Mouse (Mus musculus): Measurements from ENCODE around the gene Emc8.

The Emc8 gene

DNA sequence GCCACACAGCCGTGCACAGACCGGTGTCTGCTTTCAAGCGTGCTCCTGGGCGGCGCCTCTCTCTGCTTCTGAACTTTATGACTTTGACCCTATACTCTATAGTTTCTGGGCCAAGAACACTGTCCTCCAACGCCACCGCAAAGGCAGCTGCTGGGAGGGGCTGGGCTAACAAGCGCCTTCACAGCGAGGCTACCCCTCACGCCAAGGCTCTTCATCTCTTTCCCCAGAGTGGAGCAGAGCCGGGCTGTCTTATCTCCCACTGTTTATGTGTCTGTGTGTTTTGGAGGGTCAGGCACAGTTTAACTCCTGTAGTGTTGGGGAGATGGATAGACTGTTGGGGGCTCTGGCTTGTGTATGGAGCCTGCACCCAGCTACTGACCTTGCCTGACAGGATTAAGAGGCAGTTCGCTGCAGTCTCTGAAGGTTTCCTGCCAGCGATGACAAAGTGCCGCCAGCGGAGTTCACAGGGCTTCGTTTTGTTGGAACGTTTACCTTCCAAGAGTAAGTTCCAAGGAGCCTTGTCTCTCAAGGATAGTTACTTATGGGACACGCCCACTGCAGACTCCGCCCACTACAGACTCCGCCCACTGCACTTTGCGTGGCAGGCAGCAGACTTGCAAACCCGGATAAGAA lies 25.6 kb upstream of the Emc8 start:
- no peak for TF ChIP-seq GATA4 (IDR thresholded peaks at IDR 0.05; ENCODE audit: insufficient replicate concordance, low read length)

DNA sequence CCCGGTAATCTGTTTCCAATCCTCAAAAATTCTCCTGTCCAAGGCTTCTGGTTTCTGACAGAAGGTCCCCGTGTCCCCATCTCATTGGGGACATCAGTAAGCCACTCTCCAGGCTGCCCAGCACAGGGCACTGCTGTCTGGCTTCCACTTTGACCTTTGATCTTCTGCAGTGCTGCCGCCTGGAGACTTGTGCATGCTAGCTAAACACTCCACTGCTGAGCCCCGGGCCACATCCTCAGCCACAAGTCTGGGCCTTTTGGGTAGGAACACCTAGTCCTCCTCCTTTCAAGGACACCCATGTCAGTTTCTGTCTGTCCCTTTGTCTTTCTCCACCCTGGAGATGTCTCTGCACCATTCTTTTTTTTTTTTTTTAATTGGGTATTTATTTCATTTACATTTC lies 24.6 kb upstream of the Emc8 start:
- no peak for TF ChIP-seq GATA4 (IDR thresholded peaks at IDR 0.05; ENCODE audit: insufficient replicate concordance, low read length)

DNA sequence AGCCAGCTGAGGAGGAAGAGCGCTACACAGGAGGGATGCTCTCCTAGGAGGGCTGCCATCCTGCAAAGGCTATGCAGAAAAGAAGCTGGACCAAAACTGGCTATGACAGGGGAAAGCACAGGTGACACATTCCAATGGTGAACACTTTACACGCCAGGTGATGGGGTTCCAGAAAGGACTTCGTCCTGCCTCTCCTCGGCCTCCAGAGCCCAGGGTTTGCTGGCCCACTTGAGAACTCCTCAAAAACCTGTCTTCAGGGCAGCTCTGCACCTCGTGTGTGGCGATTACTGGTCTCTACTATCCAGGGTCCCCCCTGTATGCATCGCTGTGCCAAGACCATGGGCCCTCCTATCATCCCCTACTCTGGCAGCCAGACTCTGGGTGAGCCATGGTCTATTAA lies 20.1 kb upstream of the Emc8 start:
- TF ChIP-seq GATA4 (IDR thresholded peaks at IDR 0.05; ENCODE audit: insufficient replicate concordance, low read length), result no peak

DNA sequence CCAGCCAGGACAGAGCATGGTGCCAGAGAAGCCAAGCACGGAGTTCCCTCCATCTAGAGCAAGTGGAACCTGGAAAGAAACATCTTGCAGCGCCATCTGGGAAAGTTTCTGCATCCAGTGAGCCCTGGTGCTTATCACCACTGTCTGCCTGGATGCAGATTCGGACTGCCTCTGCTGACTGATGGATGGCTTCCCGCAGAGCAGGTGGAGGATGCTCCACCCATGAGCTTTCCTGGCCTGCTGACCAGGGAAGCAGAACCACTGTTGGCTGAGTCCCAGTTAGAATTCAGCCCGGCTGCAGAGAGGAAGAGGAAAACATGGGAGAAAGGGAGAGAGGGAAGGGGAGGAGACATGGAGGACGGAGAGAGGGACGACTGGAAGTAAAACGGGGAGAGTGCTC lies 19.4 kb upstream of the Emc8 start:
- TF ChIP-seq GATA4 (IDR thresholded peaks at IDR 0.05; ENCODE audit: insufficient replicate concordance, low read length), result no peak

DNA sequence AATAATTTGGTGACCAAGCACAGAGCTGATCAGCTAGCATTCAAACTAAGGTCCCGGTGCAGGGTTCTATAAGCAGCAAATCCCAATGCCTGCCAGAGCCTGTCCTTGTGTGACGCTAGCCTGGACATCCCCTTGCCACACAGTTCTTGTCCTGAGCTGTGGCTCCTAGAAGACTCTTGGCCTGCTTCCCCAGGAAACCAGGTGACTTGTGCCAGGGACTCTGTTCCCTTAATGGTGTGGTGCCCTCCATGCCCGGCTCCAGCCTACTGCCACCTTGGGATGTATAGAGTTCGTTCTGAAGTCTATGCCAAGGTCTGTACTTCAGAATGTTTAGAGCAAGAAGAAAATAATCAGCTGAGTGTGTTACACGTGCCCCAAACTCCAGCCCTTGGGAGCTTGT lies 18.2 kb upstream of the Emc8 start:
- no peak for TF ChIP-seq GATA4 (IDR thresholded peaks at IDR 0.05; ENCODE audit: insufficient replicate concordance, low read length)

DNA sequence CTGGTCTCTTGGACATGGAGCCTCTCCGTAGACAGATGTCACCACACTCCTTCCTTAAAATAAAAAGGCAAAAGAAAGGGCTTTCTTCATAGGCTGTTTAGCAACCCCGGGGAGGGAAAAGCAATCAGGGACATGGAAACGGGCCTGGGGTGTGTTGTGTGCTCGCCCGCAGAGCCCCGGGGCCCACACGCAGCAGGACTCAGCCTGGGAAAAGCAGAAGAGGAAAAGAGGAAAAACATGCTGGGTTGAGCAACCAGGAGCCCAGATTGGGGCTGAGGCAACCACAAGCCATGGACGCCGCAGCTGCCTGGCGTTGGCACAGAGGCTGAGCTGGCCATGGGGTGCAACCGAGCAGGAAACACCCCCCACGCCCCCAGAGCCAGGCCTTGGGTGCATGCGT lies 17.7 kb upstream of the Emc8 start:
- no peak for TF ChIP-seq GATA4 (IDR thresholded peaks at IDR 0.05; ENCODE audit: insufficient replicate concordance, low read length)

DNA sequence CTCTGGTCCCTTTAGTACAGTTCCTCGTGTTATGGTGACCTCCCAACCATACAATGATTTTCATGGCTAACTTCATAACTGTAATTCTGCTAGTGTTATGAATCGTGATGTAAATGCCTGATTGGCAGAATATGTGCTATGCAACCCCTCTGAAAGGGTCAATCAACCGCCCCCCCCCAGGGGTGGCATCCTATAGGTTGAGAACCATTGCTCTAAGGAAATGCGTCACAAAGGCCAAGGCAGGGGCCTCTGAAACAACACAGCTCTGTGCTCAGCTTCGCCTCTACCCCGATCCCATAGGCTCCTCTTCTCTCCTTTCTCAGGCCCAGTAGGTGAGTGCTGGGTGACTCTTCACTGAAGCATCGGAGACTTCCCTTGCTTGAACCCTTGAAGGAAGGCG lies 17.2 kb upstream of the Emc8 start:
- no peak for TF ChIP-seq GATA4 (IDR thresholded peaks at IDR 0.05; ENCODE audit: insufficient replicate concordance, low read length)

DNA sequence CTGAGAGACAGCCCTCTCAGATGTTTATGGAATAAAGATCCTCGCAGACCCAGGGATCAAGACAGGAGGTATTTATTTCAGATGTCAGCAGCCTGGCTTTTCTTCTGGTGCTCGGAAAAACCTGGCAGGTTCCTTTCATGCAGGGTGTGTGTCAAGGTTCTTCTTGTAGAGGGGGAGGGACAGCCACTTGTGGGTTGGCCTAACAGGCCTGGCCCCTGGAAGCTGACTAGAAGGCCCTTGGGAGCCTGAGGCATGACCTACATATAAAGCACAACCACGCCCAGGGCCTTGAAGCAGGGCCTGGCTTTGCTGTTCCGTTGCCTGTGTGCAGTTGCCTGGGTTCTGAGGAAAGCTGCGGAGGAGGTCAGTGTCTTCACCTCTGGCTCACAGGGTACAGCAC lies 16.7 kb upstream of the Emc8 start:
- TF ChIP-seq GATA4 (IDR thresholded peaks at IDR 0.05; ENCODE audit: insufficient replicate concordance, low read length), result no peak

DNA sequence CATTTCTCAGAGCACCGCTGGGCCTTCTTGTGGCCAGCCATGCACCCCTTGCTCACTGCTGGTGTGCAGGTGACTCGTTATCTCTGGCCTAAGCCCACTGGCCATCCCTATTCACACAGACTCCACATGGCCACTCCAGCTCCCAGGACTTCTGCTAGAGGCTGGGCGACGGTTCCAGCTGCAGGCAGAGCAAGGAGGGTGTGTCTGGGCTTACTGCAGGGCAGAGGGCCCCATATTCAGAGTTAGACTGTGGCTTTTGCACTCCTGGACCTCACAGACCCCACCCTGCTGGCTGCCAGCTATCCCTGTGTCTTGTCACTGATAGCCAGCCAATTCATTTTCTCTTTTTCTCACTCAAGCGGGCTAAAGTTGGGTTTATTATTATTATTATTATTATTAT lies 15.7 kb upstream of the Emc8 start:
- no peak for TF ChIP-seq GATA4 (IDR thresholded peaks at IDR 0.05; ENCODE audit: insufficient replicate concordance, low read length)

DNA sequence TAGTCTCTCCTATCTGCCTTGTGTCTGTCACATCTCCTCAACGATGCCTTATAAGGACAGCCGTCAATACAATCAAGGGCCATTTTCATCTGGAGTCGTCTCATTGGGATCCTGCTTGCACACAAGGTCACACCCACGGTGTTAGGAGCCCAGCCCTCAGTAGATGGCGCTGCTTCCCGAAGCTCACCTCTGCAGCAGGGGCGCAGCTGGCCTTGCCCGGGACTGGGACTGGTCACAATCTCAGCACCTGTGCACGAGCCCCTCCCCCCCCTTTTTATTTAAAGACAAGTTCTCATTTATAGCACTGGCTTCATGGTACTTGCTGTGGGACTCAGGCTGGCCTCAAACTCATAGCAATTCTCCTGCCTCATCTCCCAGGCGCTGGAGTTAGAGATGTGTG lies 15.2 kb upstream of the Emc8 start:
- TF ChIP-seq GATA4 (IDR thresholded peaks at IDR 0.05; ENCODE audit: insufficient replicate concordance, low read length), result no peak

DNA sequence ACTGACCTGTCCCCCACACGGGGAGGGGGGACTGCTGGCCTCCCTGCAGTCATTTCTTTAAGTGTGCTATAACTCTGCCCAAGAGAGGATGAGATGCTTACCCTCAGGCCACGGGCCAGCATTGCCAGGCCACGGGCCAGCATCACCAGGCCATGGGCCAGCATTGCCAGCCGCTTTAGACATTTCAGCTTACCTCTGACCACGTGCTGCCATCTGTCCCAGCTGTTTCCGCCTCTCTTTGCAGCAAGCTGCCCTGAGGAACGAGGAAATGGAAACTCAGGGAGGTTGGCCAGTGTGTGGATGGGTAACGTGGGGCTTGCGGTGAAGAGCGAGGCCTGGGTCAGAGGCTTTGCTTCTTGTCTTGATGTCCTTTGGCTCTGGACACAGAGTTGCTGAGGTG lies 12.7 kb upstream of the Emc8 start:
- no peak for TF ChIP-seq GATA4 (IDR thresholded peaks at IDR 0.05; ENCODE audit: insufficient replicate concordance, low read length)

DNA sequence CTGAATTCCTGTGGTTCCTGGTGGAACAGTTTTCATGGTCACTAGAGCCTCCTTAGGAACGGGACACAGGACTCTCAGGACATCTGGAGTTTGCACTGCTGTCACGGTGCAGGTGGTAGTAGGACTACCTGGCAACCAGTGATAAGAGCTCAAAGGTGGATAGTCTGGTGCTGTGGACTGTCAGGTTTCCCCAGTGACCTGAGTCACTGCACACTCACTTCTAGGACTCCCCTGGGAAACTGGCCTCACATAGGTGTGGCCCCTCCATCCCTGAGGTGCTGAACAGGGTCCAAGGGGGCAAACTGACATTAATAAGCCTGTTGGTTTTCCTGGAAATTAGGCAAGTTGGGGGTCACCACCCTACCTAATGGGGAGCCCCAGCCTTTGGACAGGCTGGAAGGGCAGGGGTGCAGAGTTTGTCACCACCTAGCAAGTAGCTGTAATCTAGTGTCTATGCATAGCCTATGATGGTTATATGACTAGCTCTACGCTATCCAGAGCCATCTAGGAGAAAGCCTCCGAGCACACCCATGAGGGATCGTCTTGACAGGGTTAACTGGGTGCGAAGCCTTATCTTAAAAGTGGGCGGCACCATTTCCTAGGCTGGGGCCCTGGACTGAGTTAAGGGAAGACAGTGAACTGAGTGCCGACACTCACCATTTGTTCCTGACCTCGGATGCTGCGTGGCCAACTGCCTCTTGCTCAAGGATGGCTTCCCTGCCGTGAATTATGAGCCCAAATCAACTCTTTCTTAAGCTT lies 11.4 kb upstream of the Emc8 start:
- TF ChIP-seq GATA4 (IDR thresholded peaks at IDR 0.05; ENCODE audit: insufficient replicate concordance, low read length), result no peak

DNA sequence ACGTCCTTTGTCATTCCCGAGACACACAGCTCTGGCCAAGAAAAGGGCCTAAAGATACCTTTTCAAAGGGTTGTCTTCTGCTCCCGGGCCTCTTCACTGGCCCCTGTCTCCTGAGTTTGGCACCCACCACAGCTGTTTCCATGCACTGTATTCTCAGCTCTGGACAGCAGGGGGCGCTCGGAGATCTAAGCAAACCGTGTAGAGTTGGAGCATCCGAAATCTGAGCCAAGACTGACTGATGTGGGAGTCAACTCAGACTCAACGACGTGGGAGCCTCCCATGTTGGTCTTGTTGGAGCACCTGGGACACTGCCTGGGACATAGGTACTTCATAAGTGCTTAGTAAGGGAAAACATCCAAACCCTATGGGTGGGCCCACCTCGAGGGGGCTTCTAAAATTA lies 10.1 kb upstream of the Emc8 start:
- no peak for TF ChIP-seq GATA4 (IDR thresholded peaks at IDR 0.05; ENCODE audit: insufficient replicate concordance, low read length)

DNA sequence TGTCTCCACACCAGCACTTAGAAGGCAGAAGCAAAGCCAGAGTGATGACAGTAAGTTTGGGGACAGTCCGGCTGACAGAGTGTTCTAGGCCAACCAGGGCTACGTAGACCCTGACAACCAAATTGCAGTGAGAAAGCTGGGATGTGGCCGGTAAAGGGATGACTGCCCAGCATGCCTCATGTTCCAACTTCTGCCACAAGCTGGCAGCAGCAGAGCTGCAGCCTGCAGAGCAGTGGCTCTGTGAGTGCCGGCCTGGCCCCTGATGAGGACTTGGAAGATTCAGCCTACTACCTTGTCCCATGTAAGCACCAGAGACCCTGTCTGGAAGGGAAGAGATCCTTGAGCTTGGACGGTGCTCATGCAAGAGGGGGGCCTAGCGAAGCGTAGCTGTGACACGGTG lies 7.3 kb upstream of the Emc8 start:
- no peak for TF ChIP-seq GATA4 (IDR thresholded peaks at IDR 0.05; ENCODE audit: insufficient replicate concordance, low read length)

DNA sequence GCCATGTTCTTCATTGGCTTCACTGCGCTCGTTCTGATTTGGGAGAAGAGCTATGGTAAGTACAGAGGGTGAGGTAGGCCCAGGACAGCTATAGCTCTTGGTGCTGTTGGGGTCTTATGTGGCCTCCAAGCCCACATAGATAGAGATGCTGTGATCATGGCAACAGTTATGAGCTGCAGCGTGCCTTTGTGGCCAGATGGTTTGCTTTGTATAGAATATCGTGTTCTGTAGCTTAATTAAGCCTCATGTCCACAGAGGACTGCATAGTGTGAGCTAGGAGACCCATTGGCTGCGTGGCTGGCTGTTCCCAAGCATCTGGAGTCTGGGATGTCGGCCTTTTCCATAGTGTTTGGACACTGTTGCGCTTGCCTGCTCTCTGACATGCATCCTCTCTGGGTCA lies 4.9 kb upstream of the Emc8 start:
- no peak for TF ChIP-seq GATA4 (IDR thresholded peaks at IDR 0.05; ENCODE audit: insufficient replicate concordance, low read length)

DNA sequence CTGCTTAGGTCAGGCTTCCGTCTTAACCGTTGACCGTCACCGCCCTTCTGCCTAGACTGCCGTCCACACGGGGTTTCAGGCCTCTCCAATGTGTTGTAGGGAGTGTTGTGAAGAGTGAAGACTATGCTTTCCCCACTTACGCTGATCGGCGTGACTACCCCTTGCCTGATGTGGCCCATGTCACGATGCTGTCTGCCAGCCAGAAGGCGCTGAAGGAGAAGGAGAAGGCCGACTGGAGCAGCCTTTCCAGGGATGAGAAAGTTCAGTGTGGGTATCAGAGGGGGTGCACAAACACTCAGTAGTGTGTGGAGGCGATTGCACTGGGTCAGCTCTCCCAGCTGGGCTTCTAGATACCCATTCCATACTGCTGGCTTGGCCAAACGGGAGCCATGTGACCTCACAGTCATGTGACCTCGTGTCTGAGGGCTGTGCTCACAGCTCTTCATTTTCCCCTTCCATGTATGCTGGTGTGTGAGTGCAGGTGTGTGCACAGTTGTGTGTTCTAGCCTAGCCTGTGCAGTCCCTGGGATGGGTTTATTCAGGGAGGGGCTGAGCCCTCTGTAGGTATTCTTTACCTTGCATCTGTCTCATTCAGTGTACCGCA lies 4.4 kb upstream of the Emc8 start:
- no peak for TF ChIP-seq GATA4 (IDR thresholded peaks at IDR 0.05; ENCODE audit: insufficient replicate concordance, low read length)

DNA sequence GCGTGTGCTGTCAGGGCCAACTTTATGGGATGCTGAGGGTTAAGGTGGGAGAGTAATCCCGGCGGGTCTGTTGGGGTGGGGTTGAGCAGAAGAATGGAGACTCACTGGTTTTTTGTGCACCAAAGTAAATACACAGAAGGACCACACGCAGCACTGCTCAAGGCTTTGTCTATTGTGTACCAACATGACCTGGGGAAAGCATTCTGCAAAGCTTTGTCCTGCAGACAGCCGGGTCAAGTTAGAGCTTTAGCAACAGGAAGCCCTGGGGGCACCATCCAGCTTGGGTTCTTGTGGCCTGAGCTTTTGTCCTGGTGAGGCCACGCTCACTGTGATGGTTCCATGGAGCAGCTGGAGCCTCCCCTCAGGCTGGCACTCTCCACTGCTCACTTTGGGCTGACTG lies 3.4 kb upstream of the Emc8 start:
- TF ChIP-seq GATA4 (IDR thresholded peaks at IDR 0.05; ENCODE audit: insufficient replicate concordance, low read length), result no peak

Data from liver, adult (tissue).